Mouse (Mus musculus) c-Kit-positive CD71-positive TER-119-negative erythroid progenitor cells, embryonic 14.5 days (primary cell): ENCODE measurements at regions not wholly inside any gene's neighbourhood (a gene's known extent, or its start where the extent isn't known, plus 50 kb on each side); places are given as distances from the start of the nearest gene placed in this dataset.
"Not testable (repeated sequence)": the region's sequence is repeated elsewhere in the genome, so short reads cannot be mapped to it uniquely, and the experiment has no call there.

Source experiments
- DNase-seq: peaks from one replicate; pipeline ENCODE4 v3.0.0-alpha.2; 2013; ENCODE audit warnings: low read depth

GRCm38 (mm10) chr10:57313799-57314198 lies 172.4 kb upstream of the Hsf2 start:
- no peak for DNase-seq

GRCm38 (mm10) chr10:57317067-57317466 lies 169.1 kb upstream of the Hsf2 start:
- no peak for DNase-seq

GRCm38 (mm10) chr10:57319171-57319570 lies 167.0 kb upstream of the Hsf2 start:
- no peak for DNase-seq

GRCm38 (mm10) chr10:57322717-57323424 lies 163.3 kb upstream of the Hsf2 start:
- no peak for DNase-seq

GRCm38 (mm10) chr10:57324226-57324625 lies 162.0 kb upstream of the Hsf2 start:
- DNase-seq = no peak

- DNase-seq = not testable (repeated sequence)
Measured at GRCm38 (mm10) chr10:57362781-57363180, 123.4 kb upstream of the Hsf2 start.
